Mouse (Mus musculus): Measurements from ENCODE around the gene Psmd12.
A peak's percentile ranks its signal among the peaks of the same experiment; 100 is the strongest.
"Not testable (repeated sequence)": the region's sequence is repeated elsewhere in the genome, so short reads cannot be mapped to it uniquely, and the experiment has no call there.

Psmd12 gene

GRCm38 (mm10) chr11:107462478-107462877, 16.8 kb upstream of the Psmd12 start:
- no peak for DNase-seq (ENCODE audit: low spot score)

GRCm38 (mm10) chr11:107463251-107463681, 16.0 kb upstream of the Psmd12 start:
- DNase-seq (ENCODE audit: low spot score) = no peak

- DNase-seq (ENCODE audit: low spot score) = no peak
Measured at GRCm38 (mm10) chr11:107464141-107464540, 15.1 kb upstream of the Psmd12 start.

- DNase-seq (ENCODE audit: low spot score) = no peak
Measured at GRCm38 (mm10) chr11:107465041-107465440, 14.2 kb upstream of the Psmd12 start.

GRCm38 (mm10) chr11:107465969-107466368, 13.3 kb upstream of the Psmd12 start:
- no peak for DNase-seq (ENCODE audit: low spot score)

GRCm38 (mm10) chr11:107466611-107467391, 12.5 kb upstream of the Psmd12 start:
- DNase-seq (ENCODE audit: low spot score) = no peak

GRCm38 (mm10) chr11:107468252-107469030, 10.8 kb upstream of the Psmd12 start:
- DNase-seq (ENCODE audit: low spot score) = peak; percentile 21

GRCm38 (mm10) chr11:107469031-107469522, 10.2 kb upstream of the Psmd12 start:
- DNase-seq (ENCODE audit: low spot score) = peak; percentile 30

- DNase-seq (ENCODE audit: low spot score) = peak; percentile 20
Measured at GRCm38 (mm10) chr11:107469523-107470371, 9.5 kb upstream of the Psmd12 start.

- peak; percentile 40 for DNase-seq (ENCODE audit: low spot score)
Measured at GRCm38 (mm10) chr11:107470521-107471041, 8.7 kb upstream of the Psmd12 start, which contains the start of gene Pitpnc1. Pitpnc1 (minus strand) TSS chr11:107470699.

- DNase-seq (ENCODE audit: low spot score) = no peak
Measured at GRCm38 (mm10) chr11:107471071-107471720, 8.1 kb upstream of the Psmd12 start.

- no peak for DNase-seq (ENCODE audit: low spot score)
Measured at GRCm38 (mm10) chr11:107472304-107472703, 7.0 kb upstream of the Psmd12 start.

GRCm38 (mm10) chr11:107473137-107473820, 6.0 kb upstream of the Psmd12 start:
- peak; percentile 52 for DNase-seq (ENCODE audit: low spot score)

- DNase-seq (ENCODE audit: low spot score) = no peak
Measured at GRCm38 (mm10) chr11:107479862-107480203, 549 bp downstream of the Psmd12 start.

- no peak for DNase-seq (ENCODE audit: low spot score)
Measured at GRCm38 (mm10) chr11:107484341-107484740, 5.1 kb downstream of the Psmd12 start.

- no peak for DNase-seq (ENCODE audit: low spot score)
Measured at GRCm38 (mm10) chr11:107502801-107503200, 23.5 kb downstream of the Psmd12 start.

- not testable (repeated sequence) for DNase-seq (ENCODE audit: low spot score)
Measured at GRCm38 (mm10) chr11:107504364-107504763, 25.1 kb downstream of the Psmd12 start.

GRCm38 (mm10) chr11:107506260-107506659, 27.0 kb downstream of the Psmd12 start:
- DNase-seq (ENCODE audit: low spot score) = no peak

- DNase-seq (ENCODE audit: low spot score) = no peak
Measured at GRCm38 (mm10) chr11:107509631-107510338, 30.5 kb downstream of the Psmd12 start.
